In genomic region chr5:120877407-120877806, GRCm38 (mm10) we compare ENCODE assay signal across 10 mouse cellular contexts. TPM values are rescaled to one million over a fixed set of nuclear protein-coding genes. Genes with fewer than 3 reads are reported as not detected.
DNase-seq lines count a peak whose midpoint lies in the region.
"Not testable (repeated sequence)": the region's sequence is repeated elsewhere in the genome, so short reads cannot be mapped to it uniquely, and the experiment has no call there.
"Had no signal": no experiment of that assay in that cellular context is flagged by ENCODE, and none has a peak within 500 bp of the region (broad histone marks: within the 10 kb centered on the region; RNA-seq: fewer than 3 reads in every experiment).

No protein-coding gene starts in this region.

- not testable (repeated sequence) for H3K27me3 ChIP-seq in heart, embryonic 10.5 days (ENCODE audit: insufficient read depth, poor library complexity, severe bottlenecking)

- not testable (repeated sequence) for H3K27ac ChIP-seq in heart, embryonic 10.5 days

- not testable (repeated sequence) for H3K9me3 ChIP-seq in heart, embryonic 10.5 days

- H3K36me3 ChIP-seq in heart, embryonic 10.5 days: not testable (repeated sequence)

- not testable (repeated sequence) for H3K4me3 ChIP-seq in heart, embryonic 10.5 days

- peak; percentile 84 for DNase-seq in heart, adult 11 months
- DNase-seq in heart, embryonic 10.5 days (ENCODE audit: low spot score): peak; percentile 27

- H3K4me1 ChIP-seq in heart, embryonic 10.5 days: not testable (repeated sequence)

- 57% methylated on average over 2 of the region's 2 CpGs for WGBS in heart, embryonic 10.5 days

RNA-seq across cellular contexts. Expression of gene Oas1g, which starts 10.0 kb away (rescaled TPM):
- polyA plus RNA-seq in heart, embryonic 10.5 days (2016; fragmentation: Nextera tagmentation; extraction: Ambion mirVana): not detected in 2 replicates
- polyA plus RNA-seq: C2C12, G1E had no signal

RNA-seq across cellular contexts. Expression of gene Oas1h, which starts 16.2 kb away (rescaled TPM):
- polyA plus RNA-seq in heart, embryonic 10.5 days (2016; fragmentation: Nextera tagmentation; extraction: Ambion mirVana): not detected in 2 replicates
- polyA plus RNA-seq: activated CD4-positive, CD25-positive, alpha-beta regulatory T cell, adult 4 months; adrenal gland, adult 2 months; brain, embryonic 14.5 days; C2C12; CD4-positive, CD25-positive, alpha-beta regulatory T cell, adult 4 months; cerebellum, adult 2 months; G1E; Patski had no signal

RNA-seq across cellular contexts. Expression of gene Oas1a, which starts 29.9 kb away (rescaled TPM):
- polyA plus RNA-seq in heart, embryonic 10.5 days (2016; fragmentation: Nextera tagmentation; extraction: Ambion mirVana): 0.26 and 0.38 TPM in 2 replicates

RNA-seq across cellular contexts. Expression of gene Oas1f, which starts 30.2 kb away (rescaled TPM):
- not detected in 2 replicates for polyA plus RNA-seq in heart, embryonic 10.5 days (2016; fragmentation: Nextera tagmentation; extraction: Ambion mirVana)
- polyA plus RNA-seq: activated CD4-positive, CD25-positive, alpha-beta regulatory T cell, adult 4 months; adrenal gland, adult 2 months; brain, embryonic 14.5 days; C2C12; CD4-positive, CD25-positive, alpha-beta regulatory T cell, adult 4 months; cerebellum, adult 2 months; G1E; Patski had no signal

RNA-seq across cellular contexts. Expression of gene Oas1d, which starts 36.9 kb away (rescaled TPM):
- polyA plus RNA-seq in heart, embryonic 10.5 days (2016; fragmentation: Nextera tagmentation; extraction: Ambion mirVana): not detected in 2 replicates
- polyA plus RNA-seq: adrenal gland, adult 2 months; brain, embryonic 14.5 days; C2C12; CD4-positive, CD25-positive, alpha-beta regulatory T cell, adult 4 months; cerebellum, adult 2 months; G1E; Patski had no signal
